Mouse (Mus musculus): ENCODE results near the gene Rabgap1l. TPM values are rescaled to one million over a fixed set of nuclear protein-coding genes. Genes with fewer than 3 reads are reported as not detected.

The Rabgap1l gene
- polyA plus RNA-seq, 1 experiment from 2014 or later = 17.4 TPM

DNA sequence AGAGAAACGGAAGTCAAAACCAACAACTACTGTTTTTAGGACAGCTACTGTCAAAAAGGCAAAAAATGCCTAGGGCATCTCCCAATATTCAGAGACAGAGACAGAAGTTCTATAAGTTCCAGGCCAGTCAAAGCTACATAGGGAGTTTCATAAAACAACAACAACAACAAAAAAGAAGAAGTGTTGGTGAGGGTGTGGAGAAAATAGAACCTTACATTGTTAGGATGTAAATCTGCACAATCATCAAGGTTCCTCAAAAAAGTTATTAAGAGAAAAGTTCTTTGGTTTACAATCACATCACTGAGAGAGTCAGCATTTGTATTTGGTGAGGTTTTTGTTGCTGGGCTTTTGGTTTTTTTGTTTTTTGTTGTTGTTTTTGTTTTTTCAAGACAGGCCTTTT is 472.3 kb downstream of the Rabgap1l start:
- 93% methylated on average over 1 of the region's 1 CpGs for WGBS
- no peak overlapping the region for H3K4me2 ChIP-seq (ENCODE audit: low read depth, low read length, severe bottlenecking)
- H3K27me3 ChIP-seq (ENCODE audit: control insufficient read depth, insufficient read depth, low read length) = no peaks in the 10 kb centered on the region
- ATAC-seq (replicated peaks; ENCODE audit: low FRiP score) (no peak), DNase-seq (ENCODE audit: low spot score) (no peak)
- H3K27ac ChIP-seq (ENCODE audit: low read depth, low read length) = no peak overlapping the region
- no peaks in the 10 kb centered on the region for H3K4me1 ChIP-seq (replicated peaks; ENCODE audit: control insufficient read depth, insufficient read depth, low read length)
- no peaks in the 10 kb centered on the region for H3K9me3 ChIP-seq (ENCODE audit: control insufficient read depth, low read length)
- H3K4me3 ChIP-seq (ENCODE audit: low read depth, low read length) = no peak overlapping the region
- H3K9ac ChIP-seq (ENCODE audit: low read length) = no peak overlapping the region
- no peaks in the 10 kb centered on the region for H3K36me3 ChIP-seq (ENCODE audit: control insufficient read depth, insufficient read depth, low read length)

DNA sequence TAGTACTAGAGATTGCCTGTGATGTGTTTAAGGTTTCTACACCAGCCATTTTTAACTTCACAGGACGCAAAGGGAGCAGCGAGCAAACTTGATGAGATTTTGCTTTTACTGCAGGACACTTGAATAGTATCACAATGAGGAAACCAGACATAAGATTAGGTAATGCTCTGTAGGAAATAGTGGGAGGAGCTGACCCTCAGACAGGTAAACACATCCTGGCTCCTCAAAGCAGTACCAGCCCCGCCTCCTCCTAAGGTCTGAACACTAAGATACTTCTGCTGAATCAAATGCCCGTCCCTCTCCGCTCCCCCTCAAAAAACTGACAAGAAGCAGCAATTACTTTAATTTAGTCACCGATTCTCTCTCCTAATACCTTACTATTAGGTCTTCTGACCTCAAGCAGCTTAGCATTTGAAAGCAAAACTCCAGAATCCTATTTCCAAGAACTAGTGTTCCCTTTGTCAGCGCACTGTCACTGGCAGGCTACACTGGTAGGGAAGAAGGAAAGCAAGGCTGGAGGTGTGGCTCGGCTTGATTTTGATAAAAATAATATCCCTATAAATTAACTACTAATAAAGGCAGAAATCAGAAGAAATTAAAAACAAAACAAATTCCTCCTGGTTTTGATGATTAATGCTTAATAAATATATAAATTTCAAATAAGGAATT is 474.8 kb downstream of the Rabgap1l start:
- WGBS = 76% methylated on average over 8 of the region's 8 CpGs
- Histone ChIP-seq H3K36me3 (ENCODE audit: control insufficient read depth, insufficient read depth, low read length) (no peaks in the 10 kb centered on the region), H3K4me3 (ENCODE audit: low read depth, low read length) (no peak overlapping the region), H3K27ac (ENCODE audit: low read depth, low read length) (no peak overlapping the region), H3K9ac (ENCODE audit: low read length) (no peak overlapping the region), H3K9me3 (ENCODE audit: control insufficient read depth, low read length) (no peaks in the 10 kb centered on the region), H3K4me1 (replicated peaks; ENCODE audit: control insufficient read depth, insufficient read depth, low read length) (no peaks in the 10 kb centered on the region), H3K4me2 (ENCODE audit: low read depth, low read length, severe bottlenecking) (no peak overlapping the region), H3K27me3 (ENCODE audit: control insufficient read depth, insufficient read depth, low read length) (no peaks in the 10 kb centered on the region)
- DNase-seq (ENCODE audit: low spot score) = no peak
- no peak for ATAC-seq (replicated peaks; ENCODE audit: low FRiP score)

- ATAC-seq (replicated peaks; ENCODE audit: low FRiP score) (no peak), DNase-seq (ENCODE audit: low spot score) (no peak)
- Histone ChIP-seq H3K9ac (ENCODE audit: low read length) (no peak overlapping the region), H3K36me3 (ENCODE audit: control insufficient read depth, insufficient read depth, low read length) (no peaks in the 10 kb centered on the region), H3K4me3 (ENCODE audit: low read depth, low read length) (no peak overlapping the region), H3K27me3 (ENCODE audit: control insufficient read depth, insufficient read depth, low read length) (no peaks in the 10 kb centered on the region), H3K27ac (ENCODE audit: low read depth, low read length) (no peak overlapping the region), H3K9me3 (ENCODE audit: control insufficient read depth, low read length) (no peaks in the 10 kb centered on the region), H3K4me2 (ENCODE audit: low read depth, low read length, severe bottlenecking) (no peak overlapping the region), H3K4me1 (replicated peaks; ENCODE audit: control insufficient read depth, insufficient read depth, low read length) (no peaks in the 10 kb centered on the region)
- 91% methylated on average over 2 of the region's 2 CpGs for WGBS
Measured at GRCm38 (mm10) chr1:160316239-160316638, 476.8 kb downstream of the Rabgap1l start.

DNA sequence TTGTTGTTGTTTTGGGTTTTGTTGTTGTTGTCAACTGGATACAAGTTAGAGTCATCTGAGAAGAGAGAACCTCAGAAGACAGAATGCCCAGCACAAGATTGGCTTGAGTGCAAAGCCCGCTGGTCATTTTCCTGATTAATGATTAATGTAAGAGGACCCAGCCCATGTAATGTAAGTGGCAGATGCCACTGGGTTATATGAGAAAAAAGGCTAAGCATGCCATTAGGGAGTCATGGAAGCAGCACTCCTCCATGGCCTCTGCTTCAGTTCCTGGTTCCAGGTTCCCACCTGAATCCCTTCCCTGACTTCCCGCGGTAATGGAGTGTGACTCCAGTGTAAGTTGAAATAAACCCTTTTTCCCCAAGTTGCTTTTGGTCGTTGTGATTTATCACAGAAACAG is 480.4 kb downstream of the Rabgap1l start:
- Histone ChIP-seq H3K4me2 (ENCODE audit: low read depth, low read length, severe bottlenecking) (no peak overlapping the region), H3K9ac (ENCODE audit: low read length) (no peak overlapping the region), H3K9me3 (ENCODE audit: control insufficient read depth, low read length) (no peaks in the 10 kb centered on the region), H3K4me3 (ENCODE audit: low read depth, low read length) (no peak overlapping the region), H3K4me1 (replicated peaks; ENCODE audit: control insufficient read depth, insufficient read depth, low read length) (peaks cover 3% of the 10 kb centered on the region; the same call in 1 of the 2 replicates), H3K36me3 (ENCODE audit: control insufficient read depth, insufficient read depth, low read length) (no peaks in the 10 kb centered on the region), H3K27me3 (ENCODE audit: control insufficient read depth, insufficient read depth, low read length) (no peaks in the 10 kb centered on the region), H3K27ac (ENCODE audit: low read depth, low read length) (no peak overlapping the region)
- no peak for ATAC-seq (replicated peaks; ENCODE audit: low FRiP score)
- WGBS = 88% methylated on average over 4 of the region's 4 CpGs
- no peak for DNase-seq (ENCODE audit: low spot score)

DNA sequence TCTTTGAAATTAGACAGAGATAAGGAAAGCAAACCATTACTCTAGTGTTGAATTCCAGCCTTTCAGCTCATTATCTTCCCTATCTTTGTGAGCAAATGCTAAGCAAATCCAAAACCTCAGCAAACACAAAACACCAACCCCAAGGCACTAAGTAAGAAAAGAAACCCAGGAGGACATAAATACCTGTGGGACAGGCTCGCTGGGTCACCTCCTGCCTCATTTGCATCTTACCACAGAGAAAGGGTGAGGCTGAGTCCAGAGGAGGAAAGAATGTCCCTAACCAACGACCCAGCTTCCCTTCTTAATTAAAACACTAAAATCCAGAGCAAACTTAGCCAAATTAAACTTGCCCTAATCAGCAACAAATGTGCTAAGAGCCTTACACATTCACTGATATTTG is 481.1 kb downstream of the Rabgap1l start:
- Histone ChIP-seq H3K4me1 (replicated peaks; ENCODE audit: control insufficient read depth, insufficient read depth, low read length) (peaks cover 3% of the 10 kb centered on the region; the same call in 1 of the 2 replicates), H3K27me3 (ENCODE audit: control insufficient read depth, insufficient read depth, low read length) (no peaks in the 10 kb centered on the region), H3K9me3 (ENCODE audit: control insufficient read depth, low read length) (no peaks in the 10 kb centered on the region), H3K27ac (ENCODE audit: low read depth, low read length) (no peak overlapping the region), H3K9ac (ENCODE audit: low read length) (no peak overlapping the region), H3K4me3 (ENCODE audit: low read depth, low read length) (no peak overlapping the region), H3K36me3 (ENCODE audit: control insufficient read depth, insufficient read depth, low read length) (no peaks in the 10 kb centered on the region), H3K4me2 (ENCODE audit: low read depth, low read length, severe bottlenecking) (no peak overlapping the region)
- ATAC-seq (replicated peaks; ENCODE audit: low FRiP score) (no peak), DNase-seq (ENCODE audit: low spot score) (no peak)
- WGBS = 16% methylated on average over 2 of the region's 2 CpGs

DNA sequence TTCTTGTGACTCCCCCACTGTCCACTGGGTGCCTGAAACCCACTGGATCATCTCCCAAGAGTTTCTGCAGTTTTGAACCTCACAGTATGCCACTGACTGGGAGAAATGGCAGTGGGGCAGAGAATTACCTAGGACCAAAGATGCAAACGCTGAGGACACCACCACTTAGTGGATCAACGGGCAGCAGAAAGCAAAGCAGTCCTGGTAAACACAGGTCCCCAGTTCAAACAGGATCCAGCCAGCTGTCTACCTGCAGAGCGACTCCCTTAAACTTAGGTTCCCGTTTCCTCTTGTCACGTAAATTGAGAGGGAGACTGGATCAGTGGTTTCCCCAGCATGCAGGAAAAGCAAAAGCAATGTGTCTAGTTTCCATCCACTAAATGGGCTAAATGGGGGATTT is 483.1 kb downstream of the Rabgap1l start:
- DNase-seq (ENCODE audit: low spot score) (no peak), ATAC-seq (replicated peaks; ENCODE audit: low FRiP score) (no peak)
- H3K36me3 ChIP-seq (ENCODE audit: control insufficient read depth, insufficient read depth, low read length) = no peaks in the 10 kb centered on the region
- H3K27me3 ChIP-seq (ENCODE audit: control insufficient read depth, insufficient read depth, low read length) = no peaks in the 10 kb centered on the region
- no peak overlapping the region for H3K9ac ChIP-seq (ENCODE audit: low read length)
- WGBS = 40% methylated on average over 5 of the region's 5 CpGs
- H3K4me3 ChIP-seq (ENCODE audit: low read depth, low read length) = no peak overlapping the region
- H3K9me3 ChIP-seq (ENCODE audit: control insufficient read depth, low read length) = no peaks in the 10 kb centered on the region
- no peak overlapping the region for H3K4me2 ChIP-seq (ENCODE audit: low read depth, low read length, severe bottlenecking)
- H3K4me1 ChIP-seq (replicated peaks; ENCODE audit: control insufficient read depth, insufficient read depth, low read length) = peaks cover 3% of the 10 kb centered on the region; the same call in 1 of the 2 replicates
- H3K27ac ChIP-seq (ENCODE audit: low read depth, low read length) = no peak overlapping the region

- no peak for ATAC-seq (replicated peaks; ENCODE audit: low FRiP score)
- Histone ChIP-seq H3K27me3 (ENCODE audit: control insufficient read depth, insufficient read depth, low read length) (no peaks in the 10 kb centered on the region), H3K4me2 (ENCODE audit: low read depth, low read length, severe bottlenecking) (no peak overlapping the region), H3K4me1 (replicated peaks; ENCODE audit: control insufficient read depth, insufficient read depth, low read length) (peaks cover 3% of the 10 kb centered on the region; the same call in 1 of the 2 replicates), H3K9ac (ENCODE audit: low read length) (no peak overlapping the region), H3K27ac (ENCODE audit: low read depth, low read length) (no peak overlapping the region), H3K36me3 (ENCODE audit: control insufficient read depth, insufficient read depth, low read length) (no peaks in the 10 kb centered on the region), H3K4me3 (ENCODE audit: low read depth, low read length) (no peak overlapping the region), H3K9me3 (ENCODE audit: control insufficient read depth, low read length) (no peaks in the 10 kb centered on the region)
- DNase-seq (ENCODE audit: low spot score) = no peak
- WGBS = 9% methylated on average over 7 of the region's 7 CpGs
Measured at GRCm38 (mm10) chr1:160308996-160309395, 484.0 kb downstream of the Rabgap1l start.

- no peak overlapping the region for H3K27ac ChIP-seq (ENCODE audit: low read depth, low read length)
- no peak overlapping the region for H3K4me3 ChIP-seq (ENCODE audit: low read depth, low read length)
- no peak for ATAC-seq (replicated peaks; ENCODE audit: low FRiP score)
- H3K27me3 ChIP-seq (ENCODE audit: control insufficient read depth, insufficient read depth, low read length) = no peaks in the 10 kb centered on the region
- peaks cover 3% of the 10 kb centered on the region; the same call in 1 of the 2 replicates for H3K4me1 ChIP-seq (replicated peaks; ENCODE audit: control insufficient read depth, insufficient read depth, low read length)
- H3K9ac ChIP-seq (ENCODE audit: low read length) = no peak overlapping the region
- H3K36me3 ChIP-seq (ENCODE audit: control insufficient read depth, insufficient read depth, low read length) = no peaks in the 10 kb centered on the region
- H3K4me2 ChIP-seq (ENCODE audit: low read depth, low read length, severe bottlenecking) = no peak overlapping the region
- WGBS = 64% methylated on average over 7 of the region's 7 CpGs
- no peaks in the 10 kb centered on the region for H3K9me3 ChIP-seq (ENCODE audit: control insufficient read depth, low read length)
- DNase-seq (ENCODE audit: low spot score) = no peak
Measured at GRCm38 (mm10) chr1:160308498-160308897, 484.5 kb downstream of the Rabgap1l start.

All from forebrain, embryonic 11.5 days (tissue).